Mouse (Mus musculus): ENCODE measurements at regions not wholly inside any gene's neighbourhood (a gene's known extent, or its start where the extent isn't known, plus 50 kb on each side); places are given as distances from the start of the nearest gene placed in this dataset.

DNA sequence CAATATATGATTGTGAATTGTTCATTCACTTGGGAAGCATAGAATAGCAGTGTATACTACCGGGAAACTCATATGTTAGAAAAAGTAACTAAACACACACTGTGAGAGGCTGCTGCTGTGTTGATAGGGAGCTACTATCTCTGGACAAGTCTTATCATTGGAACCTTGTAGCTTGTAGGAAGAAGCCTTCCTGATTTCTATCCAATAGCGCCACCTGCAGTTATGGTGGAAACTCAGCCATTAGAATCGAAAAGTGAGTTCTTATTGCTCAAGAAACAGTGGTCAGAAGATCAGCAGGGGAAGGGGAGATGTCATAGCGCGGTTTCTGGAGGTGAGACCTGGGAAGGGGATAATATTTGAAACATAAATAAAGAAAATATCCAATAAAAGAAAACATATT lies 1245.1 kb upstream of the Cdh6 start:
- Histone ChIP-seq H3K9me3 (replicated peaks; ENCODE audit: insufficient read depth, low read length) (no peaks in the 10 kb centered on the region), H3K4me1 (ENCODE audit: control insufficient read depth in 1 of 2, insufficient read depth in 2 of 2, low read length in 2 of 2) (no peaks in the 10 kb centered on the region; a peak in 1 of 4 replicates), H3K9ac (ENCODE audit: control insufficient read depth, low read depth, low read length, poor library complexity, severe bottlenecking) (no peak overlapping the region), H3K4me3 (ENCODE audit: control insufficient read depth in 1 of 2, insufficient read depth in 1 of 2, low read depth in 2 of 2, low read length in 2 of 2) (peak overlapping the region in 1 of 2 experiments; percentile 37; a peak in 1 of 4 replicates), H3K79me2 (ENCODE audit: control insufficient read depth, insufficient read depth, low read length, poor library complexity) (no peaks in the 10 kb centered on the region), H3K27ac (ENCODE audit: control insufficient read depth, low read depth, low read length) (no peak overlapping the region), H3K27me3 (ENCODE audit: control insufficient read depth in 1 of 2, insufficient read depth in 2 of 2, low read length in 2 of 2) (no peaks in the 10 kb centered on the region), H3K36me3 (ENCODE audit: control insufficient read depth in 1 of 2, insufficient read depth in 2 of 2, low read length in 2 of 2) (no peaks in the 10 kb centered on the region)
- peak; percentile 81 for TF ChIP-seq SMC3 (IDR thresholded peaks at IDR 0.05; ENCODE audit: low read depth, low read length)
- TF ChIP-seq ZC3H11A (IDR thresholded peaks at IDR 0.05; ENCODE audit: low read depth, low read length), result peak; percentile 83
- 0 out of 2 replicates have a peak, but pooled peaks have one; percentile 10 for TF ChIP-seq GATA1 (IDR thresholded peaks at IDR 0.05; ENCODE audit: low read depth, low read length)
- no peak for TF ChIP-seq GABPA (IDR thresholded peaks at IDR 0.05; ENCODE audit: low read depth, low read length)
- peak in 1 of 2 experiments; percentile 14; a peak in 1 of 4 replicates for TF ChIP-seq EP300 (IDR thresholded peaks at IDR 0.05; ENCODE audit: low read depth in 1 of 2, low read length in 2 of 2)
- no peak for TF ChIP-seq USF1 (IDR thresholded peaks at IDR 0.05; ENCODE audit: low read depth, low read length)
- peak; percentile 81 for TF ChIP-seq RAD21 (IDR thresholded peaks at IDR 0.05; ENCODE audit: low read depth, low read length)
- peak; percentile 32 to 77 (median 49); a peak in 5 of 6 replicates for TF ChIP-seq CTCF (IDR thresholded peaks at IDR 0.05 in 2 of 3, conservative IDR thresholded peaks at IDR 0.05 in 1 of 3; ENCODE audit: control insufficient read depth in 1 of 3, insufficient read depth in 1 of 3, low read depth in 2 of 3, low read length in 3 of 3, poor library complexity in 1 of 3, severe bottlenecking in 1 of 3)
- TF ChIP-seq BHLHE40 (IDR thresholded peaks at IDR 0.05; ENCODE audit: borderline replicate concordance, low read depth, low read length), result peak; percentile 17; the same call in 1 of the 2 replicates
- TF ChIP-seq SIN3A (IDR thresholded peaks at IDR 0.05; ENCODE audit: low read length), result peak; percentile 29; the same call in 1 of the 2 replicates
- peak; percentile 74 for DNase-seq (ENCODE audit: low read depth, low spot score)

DNA sequence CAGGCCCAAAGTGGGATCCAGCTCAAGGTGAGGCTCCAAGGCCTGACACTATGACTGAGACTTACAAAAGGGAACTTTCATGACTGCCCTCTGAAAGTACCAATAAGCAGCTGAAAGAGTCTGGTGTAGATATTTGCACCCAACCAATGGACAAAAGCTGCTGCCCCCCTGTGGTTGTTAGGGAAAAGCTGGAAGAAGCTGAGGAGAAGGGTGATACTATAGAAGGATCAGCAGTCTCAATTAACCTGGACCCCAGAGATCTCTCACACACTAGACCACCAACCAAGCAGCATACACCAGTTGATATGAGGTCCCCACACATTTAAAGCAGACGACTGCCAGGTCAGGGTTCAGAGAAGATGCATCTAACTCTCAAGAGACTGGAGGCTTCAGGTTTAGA lies 1211.9 kb upstream of the Cdh6 start:
- Histone ChIP-seq H3K9me3 (replicated peaks; ENCODE audit: insufficient read depth, low read length) (no peaks in the 10 kb centered on the region), H3K9ac (ENCODE audit: control insufficient read depth, low read depth, low read length, poor library complexity, severe bottlenecking) (no peak overlapping the region), H3K27ac (ENCODE audit: control insufficient read depth, low read depth, low read length) (no peak overlapping the region), H3K36me3 (ENCODE audit: control insufficient read depth in 1 of 2, insufficient read depth in 2 of 2, low read length in 2 of 2) (no peaks in the 10 kb centered on the region), H3K27me3 (ENCODE audit: control insufficient read depth in 1 of 2, insufficient read depth in 2 of 2, low read length in 2 of 2) (no peaks in the 10 kb centered on the region), H3K4me3 (ENCODE audit: control insufficient read depth in 1 of 2, insufficient read depth in 1 of 2, low read depth in 2 of 2, low read length in 2 of 2) (no peak overlapping the region), H3K79me2 (ENCODE audit: control insufficient read depth, insufficient read depth, low read length, poor library complexity) (no peaks in the 10 kb centered on the region), H3K4me1 (ENCODE audit: control insufficient read depth in 1 of 2, insufficient read depth in 2 of 2, low read length in 2 of 2) (no peaks in the 10 kb centered on the region)
- TF ChIP-seq GABPA (IDR thresholded peaks at IDR 0.05; ENCODE audit: low read depth, low read length), result no peak
- no peak for TF ChIP-seq UBTF (IDR thresholded peaks at IDR 0.05; ENCODE audit: borderline replicate concordance, insufficient read depth, low read depth, low read length)
- TF ChIP-seq POLR2AphosphoS2 (IDR thresholded peaks at IDR 0.05; ENCODE audit: low read length), result no peak
- TF ChIP-seq CTCF (IDR thresholded peaks at IDR 0.05 in 2 of 3, conservative IDR thresholded peaks at IDR 0.05 in 1 of 3; ENCODE audit: control insufficient read depth in 1 of 3, insufficient read depth in 1 of 3, low read depth in 2 of 3, low read length in 3 of 3, poor library complexity in 1 of 3, severe bottlenecking in 1 of 3), result peak in 2 of 3 experiments; percentile 5 to 26; a peak in 2 of 6 replicates
- no peak for TF ChIP-seq EP300 (IDR thresholded peaks at IDR 0.05; ENCODE audit: low read depth in 1 of 2, low read length in 2 of 2)
- peak; percentile 35 for TF ChIP-seq SMC3 (IDR thresholded peaks at IDR 0.05; ENCODE audit: low read depth, low read length)
- no peak for TF ChIP-seq ZNF384 (IDR thresholded peaks at IDR 0.05; ENCODE audit: low read depth, low read length)
- peak; percentile 12 for TF ChIP-seq RAD21 (IDR thresholded peaks at IDR 0.05; ENCODE audit: low read depth, low read length)
- 0 out of 2 replicates have a peak, but pooled peaks have one; percentile 9 for TF ChIP-seq ZC3H11A (IDR thresholded peaks at IDR 0.05; ENCODE audit: low read depth, low read length)
- no peak for TF ChIP-seq CHD2 (IDR thresholded peaks at IDR 0.05; ENCODE audit: low read length)
- DNase-seq (ENCODE audit: low read depth, low spot score), result no peak

Data from MEL (cell line).